In genomic region chr13:51570111-51570510, GRCm38 (mm10) we compare ENCODE assay signal across 11 mouse cellular contexts. TPM values are rescaled to one million over a fixed set of nuclear protein-coding genes. Genes with fewer than 3 reads are reported as not detected.
DNase-seq lines count a peak whose midpoint lies in the region; ATAC-seq and TF ChIP-seq lines count a peak whose summit lies in the region.
"Had no signal": no experiment of that assay in that cellular context is flagged by ENCODE, and none has a peak within 500 bp of the region (broad histone marks: within the 10 kb centered on the region; RNA-seq: fewer than 3 reads in every experiment).

No protein-coding gene starts in this region.

- H3K4me1 ChIP-seq in lung, embryonic 15.5 days, result peaks cover 32% of the 10 kb centered on the region
- H3K4me1 ChIP-seq in lung, adult 2 months (ENCODE audit: control insufficient read depth, insufficient read depth, low read length), result no peaks in the 10 kb centered on the region
- H3K4me1 ChIP-seq in limb, embryonic 12.5 days (replicated peaks), result peaks cover 31% of the 10 kb centered on the region

- peak; percentile 32 to 37 for DNase-seq in cerebellum, postnatal 14 days
- DNase-seq in cerebellum, postnatal 4 days (ENCODE audit: low spot score in 2 of 2), result no peak
- DNase-seq in lung, adult 2 months, result no peak
- no peak for DNase-seq in adrenal gland, postnatal 4 days (ENCODE audit: low spot score in 2 of 2)
- no peak for DNase-seq in left cerebral cortex, adult 8-10 months (ENCODE audit: low spot score in 2 of 2)
- DNase-seq: cerebellum, adult 11 months had no signal

- no peaks in the 10 kb centered on the region for H3K36me3 ChIP-seq in lung, embryonic 15.5 days
- H3K36me3 ChIP-seq in limb, embryonic 12.5 days, result no peaks in the 10 kb centered on the region

- no peak for ATAC-seq in lung, embryonic 15.5 days (ENCODE audit: borderline replicate concordance, extremely low read depth, low FRiP score, low TSS enrichment)
- ATAC-seq in limb, embryonic 12.5 days (ENCODE audit: insufficient number of reproducible peaks, insufficient read depth, low FRiP score, low TSS enrichment, low read depth), result no peak
- no peak for ATAC-seq in megakaryocyte progenitor cell, adult 5-6 weeks (replicated peaks; ENCODE audit: poor library complexity)

- H3K27ac ChIP-seq in lung, embryonic 15.5 days, result no peak overlapping the region
- H3K27ac ChIP-seq in limb, embryonic 12.5 days, result no peak overlapping the region

- H3K9ac ChIP-seq in lung, embryonic 15.5 days, result no peak overlapping the region
- H3K9ac ChIP-seq in limb, embryonic 12.5 days (replicated peaks), result no peak overlapping the region

- whole genome bisulfite sequencing in lung, embryonic 15.5 days, result 7% methylated on average over 9 of the region's 9 CpGs
- 12% methylated on average over 9 of the region's 9 CpGs for WGBS in lung, adult 2 months
- 9% methylated on average over 9 of the region's 9 CpGs for WGBS in limb, embryonic 12.5 days

- no peaks in the 10 kb centered on the region for H3K9me3 ChIP-seq in lung, embryonic 15.5 days
- no peaks in the 10 kb centered on the region for H3K9me3 ChIP-seq in limb, embryonic 12.5 days

- no peak for TF ChIP-seq POLR2A in lung, adult 2 months (IDR thresholded peaks at IDR 0.05; ENCODE audit: borderline replicate concordance, extremely low read depth, low read depth, low read length)

- no peak overlapping the region for H3K4me3 ChIP-seq in lung, embryonic 15.5 days
- H3K4me3 ChIP-seq in lung, adult 2 months (replicated peaks; ENCODE audit: extremely low read depth, low read depth, low read length), result no peak overlapping the region
- no peak overlapping the region for H3K4me3 ChIP-seq in limb, embryonic 12.5 days (replicated peaks)

- peaks cover 62% of the 10 kb centered on the region for H3K27me3 ChIP-seq in lung, embryonic 15.5 days
- H3K27me3 ChIP-seq in limb, embryonic 12.5 days, result peaks cover 83% of the 10 kb centered on the region

- peak overlapping the region; percentile 82 for H3K4me2 ChIP-seq in lung, embryonic 15.5 days
- peak overlapping the region; percentile 70 for H3K4me2 ChIP-seq in limb, embryonic 12.5 days

- TF ChIP-seq CTCF in lung, adult 2 months (IDR thresholded peaks at IDR 0.05; ENCODE audit: insufficient read depth, low read length), result no peak

RNA-seq across cellular contexts. Expression of gene Shc3, which starts 0.9 kb away (rescaled TPM):
- polyA plus RNA-seq in lung, embryonic 15.5 days (2015; fragmentation: Nextera tagmentation; extraction: Ambion mirVana), result 0.16 and 0.25 TPM in 2 replicates
- 0.22 and 0.45 TPM in 2 replicates for polyA plus RNA-seq in lung, adult 2 months (2012; rRNA removed)
- polyA plus RNA-seq in limb, embryonic 12.5 days (2016; fragmentation: Nextera tagmentation; extraction: Ambion mirVana), result 0.31 and 0.63 TPM in 2 replicates
- total RNA-seq in megakaryocyte progenitor cell, adult 5-6 weeks (2015), result not detected in 2 replicates
- total RNA-seq in megakaryocyte progenitor cell, adult 5-6 weeks (2017), result not detected in 2 replicates
- 1 to 10 TPM; 3.1 to 4.0 TPM for total RNA-seq in adrenal gland, postnatal 4 days (2021)
- 100 to 1,000 TPM; 153 to 205 (median 182) TPM for total RNA-seq in left cerebral cortex, adult 8-10 months (2022)
- total RNA-seq: granulocyte monocyte progenitor cell, adult 5-6 weeks had no signal
- polyA plus RNA-seq: liver, embryonic 11.5 days had no signal

Comparison
In these comparisons a context has a peak if more than half of its experiments do, and no peak if none do; other contexts are left out.
1. DNase-seq: peak in cerebellum, postnatal 14 days (2 of 2); none in cerebellum, postnatal 4 days (0 of 2), lung, adult 2 months (single experiment), adrenal gland, postnatal 4 days (0 of 2) and left cerebral cortex, adult 8-10 months (0 of 2).
2. RNA of gene Shc3, which starts 0.9 kb away (total RNA-seq): 153 to 205 TPM in left cerebral cortex, adult 8-10 months; 3.1 to 4.0 TPM in adrenal gland, postnatal 4 days and not detected in megakaryocyte progenitor cell, adult 5-6 weeks; every median in the first group is over 10 times any median in the second.